Mouse (Mus musculus) embryonic fibroblast, embryonic 13.5 days (primary cell): ENCODE results near the gene Pdcd1lg2. TPM values are rescaled to one million over a fixed set of nuclear protein-coding genes. Genes with fewer than 3 reads are reported as not detected.

Source experiments
- H3K27ac ChIP-seq: 2 replicates; pipeline ENCODE4 v1.5.1; 2012; ENCODE audit warnings: low read length, control low read depth, inconsistent platforms; ENCODE audit not compliant: insufficient read depth
- H3K4me1 ChIP-seq: 2 replicates; pipeline ENCODE4 v1.6.1; 2011; ENCODE audit warnings: low read length; ENCODE audit not compliant: control insufficient read depth, insufficient read depth
- H3K4me3 ChIP-seq: 2 replicates; pipeline ENCODE4 v1.5.1; 2011; ENCODE audit warnings: mild to moderate bottlenecking, control low read depth, low read length; ENCODE audit not compliant: insufficient read depth
- CTCF ChIP-seq: IDR thresholded peaks from 2 replicates; pipeline ENCODE4 v1.5.1; 2011; ENCODE audit warnings: mild to moderate bottlenecking, control low read depth, low read length, moderate library complexity, borderline replicate concordance; ENCODE audit not compliant: insufficient read depth
- POLR2A ChIP-seq: IDR thresholded peaks from 2 replicates; pipeline ENCODE4 v1.6.1; 2011; ENCODE audit warnings: low read depth, mild to moderate bottlenecking, control low read depth, low read length, moderate library complexity
- polyA plus RNA-seq: library from polyadenylated mRNA; stranded (reverse); fragments of >200 nt; gene quantifications from 2 replicates; pipeline ENCODE4 v1.2.4, GENCODE M21; 2011; ENCODE audit warnings: low read depth; ENCODE audit not compliant: missing spikeins, insufficient read length

Pdcd1lg2 gene
- polyA plus RNA-seq, 1 experiment, result not detected

DNA sequence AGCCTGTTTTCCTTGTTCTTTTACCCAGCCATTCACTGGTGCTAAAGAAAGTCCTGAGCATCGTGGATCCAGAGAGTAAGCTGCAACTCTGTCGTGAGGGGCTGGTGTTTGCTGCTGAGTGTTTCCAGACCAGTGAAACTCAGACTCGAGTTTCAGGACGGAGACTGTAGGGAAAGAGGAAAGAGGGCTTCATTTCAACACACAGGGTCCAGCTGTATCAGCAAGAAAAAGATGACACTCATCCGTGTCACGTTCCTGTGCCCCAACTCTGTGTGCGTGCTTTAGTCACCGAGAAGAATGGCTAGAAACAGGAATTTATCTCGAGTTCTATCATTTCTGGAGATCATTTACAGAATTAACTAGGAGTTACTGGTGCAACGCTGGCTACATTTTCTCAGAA, 77.7 kb downstream of the Pdcd1lg2 start:
- no peak overlapping the region for H3K4me3 ChIP-seq
- no peak overlapping the region for H3K27ac ChIP-seq
- TF ChIP-seq POLR2A, result no peak
- no peak for TF ChIP-seq CTCF
- no peaks in the 10 kb centered on the region for H3K4me1 ChIP-seq

DNA sequence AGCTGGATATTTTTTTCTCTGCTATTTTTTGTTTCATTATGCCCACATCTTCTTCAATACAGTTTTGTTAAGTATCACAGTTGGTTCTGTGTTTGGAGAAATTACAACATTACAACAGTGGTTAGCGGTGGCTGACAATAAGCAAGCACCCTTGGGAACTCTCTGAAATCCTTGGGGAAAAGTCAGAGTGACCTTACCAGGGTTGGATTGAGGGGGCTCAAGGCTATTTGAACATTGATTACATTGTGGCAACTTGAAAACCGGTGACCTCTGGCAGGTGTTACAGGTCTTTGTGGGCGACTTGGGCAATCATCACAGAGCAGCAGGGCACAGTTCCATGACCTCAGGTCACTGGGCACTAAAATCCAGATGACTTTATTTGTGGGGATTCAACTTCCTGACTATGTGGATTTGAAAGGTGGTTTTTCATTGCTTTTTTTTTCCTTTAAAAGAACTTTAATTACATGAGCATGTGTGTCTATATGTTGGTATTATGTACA, 79.1 kb downstream of the Pdcd1lg2 start:
- TF ChIP-seq POLR2A (no peak), CTCF (no peak)

DNA sequence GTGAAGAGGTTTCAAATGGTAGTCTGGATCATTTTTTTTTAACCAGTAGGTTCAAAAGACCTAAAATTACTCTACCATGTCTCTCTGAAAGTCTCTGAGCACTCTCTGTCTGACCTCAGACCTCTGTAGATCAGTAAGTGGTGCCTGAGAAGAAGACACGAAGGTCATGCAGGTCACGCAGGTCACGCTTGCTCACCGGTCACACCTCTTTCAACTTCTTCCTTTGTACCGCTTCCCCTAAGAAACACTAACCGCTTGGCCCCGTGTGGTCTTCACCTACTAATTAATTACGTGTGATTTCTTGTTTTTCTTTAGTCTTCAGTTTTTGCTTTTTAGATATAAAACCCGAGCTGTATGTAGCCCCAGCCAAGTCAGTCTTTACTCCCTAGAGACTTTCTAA, 80.7 kb downstream of the Pdcd1lg2 start:
- Histone ChIP-seq H3K4me3 (no peak overlapping the region), H3K27ac (no peak overlapping the region), H3K4me1 (no peaks in the 10 kb centered on the region)
- TF ChIP-seq POLR2A (no peak), CTCF (no peak)

More for the DNA sequence above, 79.1 kb downstream of the Pdcd1lg2 start:
- no peaks in the 10 kb centered on the region for H3K4me1 ChIP-seq
- H3K27ac ChIP-seq, result no peak overlapping the region
- H3K4me3 ChIP-seq, result no peak overlapping the region

DNA sequence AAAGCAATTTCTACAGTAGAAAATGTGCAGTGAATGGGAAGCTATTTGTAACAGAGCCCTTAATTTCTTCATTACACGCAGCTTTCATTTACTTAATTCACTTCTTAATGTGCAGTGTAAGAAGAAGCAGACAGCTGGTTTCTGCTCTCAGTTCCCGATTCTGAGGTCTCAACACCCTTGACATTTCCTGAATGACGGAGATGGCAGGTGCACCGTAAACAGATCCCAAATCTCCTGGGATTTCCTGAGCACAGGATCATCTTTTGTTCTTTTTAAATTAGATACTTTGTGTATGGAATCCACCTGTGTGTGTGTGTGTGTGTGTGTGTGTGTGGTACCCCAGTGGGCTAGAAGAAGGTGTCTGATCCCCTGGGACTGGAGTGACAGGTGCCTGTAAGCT, 83.7 kb downstream of the Pdcd1lg2 start:
- no peak for TF ChIP-seq CTCF
- no peak for TF ChIP-seq POLR2A
- Histone ChIP-seq H3K4me1 (no peaks in the 10 kb centered on the region), H3K27ac (no peak overlapping the region), H3K4me3 (no peak overlapping the region)

DNA sequence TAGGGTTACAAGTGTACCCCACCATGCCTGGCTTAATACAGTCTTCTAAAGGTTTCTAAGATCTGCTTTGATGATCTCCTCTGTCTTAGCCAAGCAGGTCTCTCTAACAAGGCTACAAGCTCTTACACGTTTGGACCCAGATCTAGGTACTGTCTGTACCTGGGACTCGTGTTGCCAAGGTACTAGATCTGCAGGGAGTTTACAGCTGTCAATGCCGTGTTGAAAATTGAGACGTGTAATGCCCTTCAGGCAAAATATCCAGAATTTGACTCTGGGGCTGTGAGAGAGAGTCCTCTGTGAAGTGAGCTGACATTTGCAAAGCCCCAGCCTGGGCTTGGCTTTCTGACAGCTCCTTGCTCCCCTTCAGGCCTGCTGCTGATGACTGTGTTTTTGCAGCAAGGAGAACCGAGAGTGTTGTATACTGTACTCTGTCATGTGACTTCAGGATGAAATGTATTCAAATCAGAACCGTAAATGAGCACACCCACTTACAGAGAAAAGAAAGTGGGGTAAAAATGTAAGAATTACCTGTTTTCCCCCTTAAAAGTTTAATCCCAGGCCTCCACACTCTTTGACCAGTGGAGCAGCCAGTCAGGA, 85.4 kb downstream of the Pdcd1lg2 start:
- no peak for TF ChIP-seq CTCF
- TF ChIP-seq POLR2A, result no peak
- no peak overlapping the region for H3K4me3 ChIP-seq
- no peak overlapping the region for H3K27ac ChIP-seq
- H3K4me1 ChIP-seq, result no peaks in the 10 kb centered on the region

DNA sequence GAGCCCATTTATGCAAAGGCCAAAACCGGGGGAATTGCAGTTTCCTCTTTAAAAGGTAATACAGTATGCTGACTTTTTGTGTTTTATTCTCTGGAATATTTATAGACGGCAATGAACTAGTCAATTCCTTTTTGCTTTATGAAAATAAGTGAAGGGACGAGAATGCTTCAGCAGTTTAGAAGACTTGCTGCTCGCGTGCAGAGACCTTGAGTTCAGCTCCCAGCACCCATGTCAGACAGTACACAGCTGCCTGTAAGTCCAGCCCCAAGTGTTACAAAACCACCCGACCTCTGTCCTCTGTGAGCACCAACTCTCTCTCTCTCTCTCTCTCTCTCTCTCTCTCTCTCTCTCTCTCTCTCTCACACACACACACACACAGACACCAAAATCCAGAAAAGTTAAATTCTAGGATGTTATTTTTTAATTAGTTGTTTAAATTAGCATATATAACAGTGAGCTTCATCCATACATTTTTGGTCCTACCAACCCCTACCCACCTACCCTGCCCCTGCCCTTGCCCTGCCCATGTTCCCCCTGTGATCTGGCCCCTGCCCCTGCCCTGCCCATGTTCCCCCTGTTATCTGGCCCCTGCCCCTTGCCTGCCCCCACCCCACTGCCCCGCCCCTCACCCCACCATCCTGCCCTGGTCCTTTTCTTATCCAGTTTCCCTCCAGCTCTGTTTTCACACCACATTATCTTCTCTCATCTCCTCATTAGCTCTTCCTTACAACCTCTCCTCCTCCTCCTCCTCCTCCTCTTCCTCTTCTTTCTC, 86.3 kb downstream of the Pdcd1lg2 start:
- no peak overlapping the region for H3K4me3 ChIP-seq
- H3K27ac ChIP-seq, result no peak overlapping the region
- H3K4me1 ChIP-seq, result no peaks in the 10 kb centered on the region
- TF ChIP-seq POLR2A (no peak), CTCF (no peak)

DNA sequence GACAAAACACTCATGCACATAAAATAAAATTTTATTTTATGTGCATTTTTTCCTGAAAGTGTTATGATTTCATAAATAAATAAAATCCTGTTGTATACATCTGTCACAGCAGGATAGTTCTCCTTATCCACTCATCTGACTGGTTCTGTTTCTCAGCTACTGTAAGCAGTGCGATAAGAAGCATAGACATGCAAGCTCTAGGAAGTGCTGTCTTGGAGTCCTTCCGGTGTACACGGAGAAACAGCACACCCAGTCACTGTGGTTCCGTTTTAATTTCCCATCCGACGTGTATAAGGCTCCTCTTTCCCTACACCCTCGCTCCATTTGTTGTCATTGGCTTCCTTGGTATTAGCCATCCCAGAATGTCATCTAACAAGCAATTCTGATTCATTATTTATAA, 87.2 kb downstream of the Pdcd1lg2 start:
- H3K27ac ChIP-seq, result no peak overlapping the region
- H3K4me1 ChIP-seq, result no peaks in the 10 kb centered on the region
- H3K4me3 ChIP-seq, result no peak overlapping the region
- no peak for TF ChIP-seq CTCF
- TF ChIP-seq POLR2A, result no peak

DNA sequence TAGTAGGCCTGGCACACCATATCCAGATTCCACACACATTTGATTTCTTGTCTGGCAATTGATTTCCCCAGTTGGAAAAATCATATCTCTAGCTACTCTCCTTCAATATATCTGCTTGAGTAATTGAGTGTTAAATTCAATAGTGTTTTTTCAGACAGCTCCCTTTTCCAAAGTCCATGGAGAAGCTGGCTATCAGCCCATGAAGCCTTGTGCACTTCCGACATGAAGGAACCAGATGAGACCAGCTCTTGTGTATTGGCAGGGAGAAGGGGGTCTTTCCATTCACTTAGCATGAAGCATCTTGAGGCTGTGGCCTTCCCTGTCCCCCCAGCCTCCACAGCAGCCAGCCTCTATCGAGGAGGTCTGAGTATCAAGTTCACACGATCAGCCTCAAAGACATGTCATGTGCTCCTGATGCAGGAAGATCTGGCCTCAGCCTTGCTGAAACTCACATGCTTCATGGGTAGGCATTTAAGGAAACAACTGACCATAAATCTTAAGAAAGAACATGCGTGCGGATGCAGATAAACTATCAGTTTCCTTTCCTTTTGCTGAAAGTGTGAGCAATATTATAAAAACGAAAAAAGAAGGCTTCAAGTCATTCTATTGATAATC, 88.2 kb downstream of the Pdcd1lg2 start:
- H3K4me1 ChIP-seq, result no peaks in the 10 kb centered on the region
- no peak overlapping the region for H3K4me3 ChIP-seq
- TF ChIP-seq CTCF, result no peak
- TF ChIP-seq POLR2A, result no peak
- no peak overlapping the region for H3K27ac ChIP-seq

DNA sequence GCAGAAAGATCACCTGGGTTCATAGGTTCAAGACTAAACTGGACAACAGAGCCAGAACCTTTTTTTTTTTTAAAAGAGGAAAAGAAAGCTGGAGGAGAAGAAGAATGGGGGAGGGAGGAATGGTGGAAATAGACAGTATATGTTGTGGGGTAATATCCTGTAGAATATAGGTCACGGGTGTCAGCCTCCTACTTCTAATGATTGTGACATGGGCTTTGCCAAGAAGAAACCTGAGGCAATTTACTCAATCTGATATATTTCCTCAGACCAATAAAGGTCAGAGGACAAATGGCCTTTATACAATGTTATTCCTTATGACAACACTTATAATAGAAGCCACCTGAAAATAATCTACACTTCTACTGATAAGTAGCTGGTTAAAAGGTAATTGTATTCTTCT, 89.6 kb downstream of the Pdcd1lg2 start:
- no peak overlapping the region for H3K27ac ChIP-seq
- no peak overlapping the region for H3K4me3 ChIP-seq
- no peaks in the 10 kb centered on the region for H3K4me1 ChIP-seq
- TF ChIP-seq POLR2A, result no peak
- no peak for TF ChIP-seq CTCF

DNA sequence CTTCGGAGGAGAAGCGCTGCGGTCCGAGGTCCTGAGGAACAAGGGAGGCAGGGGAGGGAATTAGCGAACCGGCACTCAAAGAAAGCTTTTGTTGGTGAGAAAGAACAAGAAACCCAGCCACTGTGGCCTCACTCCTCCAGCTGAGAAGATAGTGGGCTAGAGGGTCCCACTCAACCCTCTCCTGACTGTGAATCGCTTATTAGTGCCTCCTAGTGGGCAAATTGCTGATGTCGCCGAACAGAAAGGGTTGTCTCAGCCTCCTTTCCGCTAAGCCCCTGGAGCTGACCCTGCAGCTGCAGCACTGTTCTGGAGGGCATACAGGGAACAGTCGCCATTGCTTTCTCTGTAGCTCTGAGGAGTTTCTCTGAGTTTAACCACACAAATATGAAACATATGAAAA, 90.4 kb downstream of the Pdcd1lg2 start:
- Histone ChIP-seq H3K4me3 (no peak overlapping the region; the same call in 1 of the 2 replicates), H3K4me1 (no peaks in the 10 kb centered on the region), H3K27ac (no peak overlapping the region)
- TF ChIP-seq CTCF (no peak), POLR2A (no peak)
